Mouse (Mus musculus): ENCODE measurements around the gene Apoa2.
A peak's percentile ranks its signal among the peaks of the same experiment; 100 is the strongest.
"Not testable (repeated sequence)": the region's sequence is repeated elsewhere in the genome, so short reads cannot be mapped to it uniquely, and the experiment has no call there.

The Apoa2 gene

DNA sequence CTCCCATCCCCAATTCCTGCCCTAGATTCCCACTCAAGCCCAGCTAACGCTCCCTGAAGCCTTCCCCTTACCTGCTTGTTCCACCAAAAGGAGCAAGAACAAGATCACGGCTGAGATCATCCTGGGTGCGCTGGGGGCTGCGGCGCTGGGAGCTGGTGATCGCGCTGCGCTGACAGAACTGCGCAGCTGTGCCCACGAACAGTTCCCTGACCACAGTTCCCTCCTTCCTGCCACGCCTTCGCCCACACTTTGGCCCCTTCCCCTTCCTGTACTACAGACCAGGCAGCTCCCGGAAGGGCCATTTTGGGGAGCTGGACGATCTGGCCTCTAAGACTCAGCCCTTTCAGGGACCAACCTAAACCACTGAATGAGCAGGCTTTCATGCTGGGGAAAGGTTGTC lies 9.3 kb downstream of the Apoa2 start, which contains the start of gene Fcer1g:
TSS of gene Fcer1g (minus strand) at position 240 of the 400 bp plus-strand sequence.
- DNase-seq (ENCODE audit: low read depth in 1 of 2, low spot score in 2 of 2), result peak; percentile 39 to 70

- DNase-seq (ENCODE audit: low read depth in 1 of 2, low spot score in 2 of 2), result no peak
Observed at GRCm38 (mm10) chr1:171234538-171234937, 9.7 kb downstream of the Apoa2 start.

- no peak for DNase-seq (ENCODE audit: low read depth in 1 of 2, low spot score in 2 of 2)
Observed at GRCm38 (mm10) chr1:171235791-171236190, 10.9 kb downstream of the Apoa2 start.

DNA sequence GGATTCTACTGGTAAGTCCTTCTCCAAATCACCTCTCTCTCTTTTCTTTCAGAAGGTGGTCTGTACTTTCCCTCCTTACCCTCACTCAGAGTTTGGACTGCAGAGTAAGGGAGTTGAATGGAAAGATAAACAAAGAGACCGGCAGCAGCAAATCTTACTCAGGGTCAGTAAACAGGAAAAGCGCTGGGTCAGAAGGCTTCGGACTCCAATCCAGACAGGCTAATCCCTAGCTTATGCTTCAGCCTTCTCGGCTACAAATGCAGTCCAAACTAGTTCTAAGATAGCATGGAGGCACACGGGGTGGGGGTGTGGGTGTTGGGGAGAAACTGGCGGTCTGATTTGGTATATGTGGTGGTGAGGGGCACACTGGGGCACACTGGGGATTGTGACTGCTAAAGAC lies 12.6 kb downstream of the Apoa2 start:
- no peak for DNase-seq (ENCODE audit: low read depth in 1 of 2, low spot score in 2 of 2)

- DNase-seq (ENCODE audit: low read depth in 1 of 2, low spot score in 2 of 2), result peak in 1 of 2 experiments; percentile 57
Observed at GRCm38 (mm10) chr1:171238463-171238862, 13.6 kb downstream of the Apoa2 start.

GRCm38 (mm10) chr1:171239992-171240744 lies 15.3 kb downstream of the Apoa2 start:
- DNase-seq (ENCODE audit: low read depth in 1 of 2, low spot score in 2 of 2), result no peak

- DNase-seq (ENCODE audit: low read depth in 1 of 2, low spot score in 2 of 2), result no peak
Observed at GRCm38 (mm10) chr1:171240911-171241310, 16.1 kb downstream of the Apoa2 start.

- not testable (repeated sequence) for DNase-seq (ENCODE audit: low read depth in 1 of 2, low spot score in 2 of 2)
Observed at GRCm38 (mm10) chr1:171241952-171242351, 17.1 kb downstream of the Apoa2 start.

DNA sequence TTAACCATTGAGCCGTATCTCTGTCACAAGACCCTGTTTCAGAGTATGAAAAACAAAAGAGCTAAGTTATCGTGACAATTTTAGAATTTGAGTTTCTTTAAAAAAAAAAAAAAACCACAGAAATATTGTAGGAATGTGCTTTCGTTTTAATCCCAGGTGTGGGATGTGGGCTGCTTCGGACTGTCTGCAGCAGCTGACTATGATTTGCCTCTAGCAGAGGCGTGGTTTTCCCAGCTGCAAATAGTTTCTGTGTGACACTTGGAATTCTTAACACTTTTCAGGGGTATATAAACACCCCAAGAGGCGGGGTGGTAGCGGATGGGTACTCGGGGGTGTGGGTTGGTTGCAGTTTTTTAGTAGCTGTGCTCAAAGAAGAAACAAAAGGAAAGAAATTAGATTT lies 20.5 kb downstream of the Apoa2 start:
- DNase-seq (ENCODE audit: low read depth in 1 of 2, low spot score in 2 of 2), result no peak

- DNase-seq (ENCODE audit: low read depth in 1 of 2, low spot score in 2 of 2), result peak; percentile 93 to 95
Observed at GRCm38 (mm10) chr1:171246709-171247452, 22.0 kb downstream of the Apoa2 start.

DNA sequence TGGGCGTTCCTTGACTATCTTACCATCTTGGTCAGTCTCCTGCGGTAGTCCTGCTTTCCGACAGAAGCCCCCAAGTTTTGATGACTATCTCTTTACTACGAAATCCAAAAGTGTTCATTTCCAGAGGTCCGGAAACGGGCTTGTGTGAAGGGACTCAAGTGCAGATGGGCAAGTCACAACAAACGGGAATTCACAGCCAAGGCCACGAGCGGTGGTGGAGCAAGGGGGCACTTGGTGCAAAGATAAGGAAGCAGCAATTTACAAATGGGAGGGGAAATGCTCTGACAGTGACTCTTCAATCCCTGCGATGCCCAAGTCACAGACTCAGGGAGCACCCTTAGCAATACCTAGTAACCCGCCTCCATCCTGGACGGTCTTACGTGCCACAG lies 22.6 kb downstream of the Apoa2 start:
- DNase-seq (ENCODE audit: low read depth in 1 of 2, low spot score in 2 of 2), result no peak

- DNase-seq (ENCODE audit: low read depth in 1 of 2, low spot score in 2 of 2), result no peak
Observed at GRCm38 (mm10) chr1:171247916-171248315, 23.1 kb downstream of the Apoa2 start.

- DNase-seq (ENCODE audit: low read depth in 1 of 2, low spot score in 2 of 2), result no peak
Observed at GRCm38 (mm10) chr1:171248386-171249226, 23.8 kb downstream of the Apoa2 start.

- no peak for DNase-seq (ENCODE audit: low read depth in 1 of 2, low spot score in 2 of 2)
Observed at GRCm38 (mm10) chr1:171249913-171250600, 25.2 kb downstream of the Apoa2 start, which contains the start of gene Adamts4. Adamts4 (plus strand) TSS chr1:171250421.

- DNase-seq (ENCODE audit: low read depth in 1 of 2, low spot score in 2 of 2), result no peak
Observed at GRCm38 (mm10) chr1:171250680-171251593, 26.1 kb downstream of the Apoa2 start, which contains the start of gene Ndufs2. Ndufs2 (minus strand) TSS chr1:171251388.

DNA sequence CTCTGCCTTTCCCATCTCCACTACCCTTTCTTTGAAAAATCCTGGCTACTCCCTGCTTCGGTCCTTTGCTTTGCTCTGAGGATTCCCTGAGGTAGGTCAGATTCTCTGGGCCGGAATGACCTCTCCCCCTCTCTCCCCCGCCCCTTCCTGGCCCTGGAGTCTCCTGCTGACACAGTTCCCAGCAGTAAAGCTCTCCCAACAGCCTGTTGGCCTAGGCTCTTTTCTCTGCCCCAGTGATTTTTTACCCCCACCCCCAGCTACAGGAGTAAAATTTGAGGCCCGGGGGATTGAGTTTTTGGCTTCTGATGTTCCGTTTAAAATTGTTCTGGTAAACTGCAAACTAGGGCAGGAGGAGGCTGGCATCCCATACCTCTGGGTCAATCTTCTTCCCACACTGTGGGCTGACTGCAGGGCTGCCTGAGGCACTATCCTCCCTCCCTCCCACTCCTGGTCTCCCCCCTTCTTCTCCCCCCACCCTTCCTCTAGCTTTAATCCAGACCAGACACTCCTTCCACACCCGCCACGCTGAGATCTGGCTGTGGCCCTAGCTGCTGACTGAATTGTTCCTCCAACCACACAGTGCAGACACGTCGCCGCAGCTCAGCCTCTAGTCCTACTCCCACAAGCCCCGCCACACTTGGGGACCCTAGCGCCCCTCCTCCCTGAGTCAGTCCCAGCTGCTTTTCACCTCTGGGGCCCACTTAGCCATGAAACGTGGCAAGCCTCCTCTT lies 26.9 kb downstream of the Apoa2 start:
- no peak for DNase-seq (ENCODE audit: low read depth in 1 of 2, low spot score in 2 of 2)

DNA sequence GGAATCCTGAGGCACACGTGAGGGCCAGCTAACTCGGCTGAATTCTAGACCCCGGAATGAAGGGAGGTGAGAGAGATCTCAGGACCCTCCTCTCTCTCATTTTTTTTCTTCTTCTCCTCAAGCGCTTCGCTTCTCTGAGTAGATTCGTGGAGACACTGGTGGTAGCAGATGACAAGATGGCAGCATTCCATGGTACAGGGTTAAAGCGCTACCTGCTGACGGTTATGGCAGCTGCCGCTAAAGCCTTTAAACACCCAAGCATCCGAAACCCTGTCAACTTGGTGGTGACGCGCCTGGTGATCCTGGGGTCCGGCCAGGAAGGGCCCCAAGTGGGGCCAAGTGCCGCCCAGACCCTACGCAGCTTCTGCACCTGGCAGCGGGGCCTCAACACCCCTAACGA lies 27.6 kb downstream of the Apoa2 start:
- no peak for DNase-seq (ENCODE audit: low read depth in 1 of 2, low spot score in 2 of 2)

DNA sequence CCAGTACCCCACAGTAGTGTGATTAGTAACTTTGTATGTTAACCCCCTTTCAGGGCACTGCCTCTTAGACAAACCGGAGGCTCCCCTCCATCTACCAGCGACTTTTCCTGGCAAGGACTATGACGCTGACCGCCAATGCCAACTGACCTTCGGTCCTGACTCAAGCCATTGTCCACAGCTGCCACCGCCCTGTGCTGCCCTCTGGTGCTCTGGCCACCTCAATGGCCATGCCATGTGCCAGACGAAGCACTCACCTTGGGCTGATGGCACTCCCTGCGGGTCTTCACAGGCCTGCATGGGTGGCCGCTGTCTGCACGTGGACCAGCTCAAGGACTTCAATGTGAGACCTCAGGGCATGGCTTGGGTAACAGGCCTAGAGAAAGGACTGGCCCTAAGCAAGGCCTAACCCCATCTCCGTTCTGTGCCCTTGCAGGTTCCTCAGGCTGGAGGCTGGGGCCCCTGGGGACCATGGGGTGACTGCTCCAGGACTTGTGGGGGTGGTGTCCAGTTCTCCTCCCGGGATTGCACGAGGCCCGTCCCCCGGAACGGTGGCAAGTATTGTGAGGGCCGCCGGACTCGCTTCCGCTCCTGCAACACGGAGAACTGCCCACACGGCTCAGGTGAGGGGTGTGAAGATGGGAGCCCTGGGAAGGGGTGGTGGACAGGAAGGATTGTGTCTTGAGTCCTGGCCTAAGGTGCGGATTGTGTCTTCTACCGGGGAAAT lies 31.4 kb downstream of the Apoa2 start:
- no peak for DNase-seq (ENCODE audit: low read depth in 1 of 2, low spot score in 2 of 2)

All from monocyte, adult 2 months (primary cell).